Mouse (Mus musculus): ENCODE measurements at regions not wholly inside any gene's neighbourhood (a gene's known extent, or its start where the extent isn't known, plus 50 kb on each side); places are given as distances from the start of the nearest gene placed in this dataset.

DNA sequence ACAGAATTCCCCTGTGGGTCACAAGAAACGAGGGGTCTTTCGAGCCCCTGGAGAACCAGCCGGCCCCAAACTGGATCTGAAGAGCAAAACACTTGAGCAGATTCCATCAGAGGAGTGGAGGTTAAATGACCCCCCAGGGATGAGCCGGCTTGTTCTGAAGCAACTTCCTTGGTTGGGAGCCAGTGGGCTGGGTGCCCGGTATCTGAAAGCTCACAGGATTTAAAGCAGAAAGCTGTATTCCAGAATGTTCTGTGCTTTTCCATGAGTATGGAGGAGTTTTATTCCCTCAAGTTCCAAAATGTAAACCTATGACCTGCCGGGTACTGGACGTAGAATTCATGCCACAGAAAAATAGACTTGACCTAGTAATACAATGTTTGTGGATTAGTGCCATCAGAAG, 117.7 kb upstream of the Prickle1 start:
- ATAC-seq (ENCODE audit: insufficient number of reproducible peaks, low FRiP score, low TSS enrichment): no peak

DNA sequence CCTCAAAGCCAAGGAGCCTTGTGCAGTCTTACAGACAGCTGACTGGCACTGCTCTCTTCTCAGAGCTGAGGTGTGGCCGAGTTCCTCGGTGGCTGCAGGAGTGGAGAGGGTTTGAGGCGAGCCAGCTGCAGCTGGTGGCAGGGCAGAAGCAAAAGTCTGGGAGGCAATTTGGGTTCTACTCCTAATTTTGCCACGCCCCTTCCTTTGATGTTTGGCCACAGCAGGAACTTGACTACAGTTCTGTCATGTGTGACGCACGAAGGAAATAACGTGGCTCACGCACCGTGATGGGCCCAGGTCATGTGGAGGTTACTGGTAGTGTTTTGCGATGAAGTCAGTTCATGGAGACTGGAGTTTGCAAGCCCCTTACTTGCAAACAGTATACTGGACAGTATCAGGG, 116.9 kb upstream of the Prickle1 start:
- ATAC-seq (ENCODE audit: insufficient number of reproducible peaks, low FRiP score, low TSS enrichment): no peak

DNA sequence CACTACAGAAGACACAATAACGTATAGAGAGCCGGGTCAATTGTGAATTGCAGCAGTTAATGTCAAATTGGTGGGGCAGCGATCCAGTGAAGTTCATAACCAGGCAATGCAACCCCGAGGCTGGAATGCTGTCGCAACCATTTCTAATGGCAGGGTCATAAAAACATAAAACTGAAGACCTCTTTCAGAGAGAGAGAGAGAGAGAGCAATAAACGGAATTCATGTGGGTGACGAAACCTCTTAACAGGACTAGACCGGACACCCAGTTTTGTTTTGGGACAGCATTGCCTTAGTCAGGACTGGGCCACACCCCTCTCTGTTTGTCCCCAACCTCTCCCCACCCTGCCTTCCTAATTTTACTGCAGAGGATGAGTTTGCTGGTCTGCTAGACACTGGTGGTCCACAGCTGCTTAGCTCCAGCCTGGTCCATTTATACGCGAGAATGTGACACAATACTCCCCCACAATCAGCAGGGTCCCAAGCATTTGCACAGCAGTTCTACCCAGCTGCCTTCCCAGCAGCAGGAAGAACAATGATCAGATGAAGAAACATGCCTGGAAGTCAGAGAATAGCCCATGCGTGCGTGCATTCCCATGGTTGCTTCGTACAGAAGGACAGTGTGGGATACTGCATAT, 115.6 kb upstream of the Prickle1 start:
- no peak for ATAC-seq (ENCODE audit: insufficient number of reproducible peaks, low FRiP score, low TSS enrichment)

DNA sequence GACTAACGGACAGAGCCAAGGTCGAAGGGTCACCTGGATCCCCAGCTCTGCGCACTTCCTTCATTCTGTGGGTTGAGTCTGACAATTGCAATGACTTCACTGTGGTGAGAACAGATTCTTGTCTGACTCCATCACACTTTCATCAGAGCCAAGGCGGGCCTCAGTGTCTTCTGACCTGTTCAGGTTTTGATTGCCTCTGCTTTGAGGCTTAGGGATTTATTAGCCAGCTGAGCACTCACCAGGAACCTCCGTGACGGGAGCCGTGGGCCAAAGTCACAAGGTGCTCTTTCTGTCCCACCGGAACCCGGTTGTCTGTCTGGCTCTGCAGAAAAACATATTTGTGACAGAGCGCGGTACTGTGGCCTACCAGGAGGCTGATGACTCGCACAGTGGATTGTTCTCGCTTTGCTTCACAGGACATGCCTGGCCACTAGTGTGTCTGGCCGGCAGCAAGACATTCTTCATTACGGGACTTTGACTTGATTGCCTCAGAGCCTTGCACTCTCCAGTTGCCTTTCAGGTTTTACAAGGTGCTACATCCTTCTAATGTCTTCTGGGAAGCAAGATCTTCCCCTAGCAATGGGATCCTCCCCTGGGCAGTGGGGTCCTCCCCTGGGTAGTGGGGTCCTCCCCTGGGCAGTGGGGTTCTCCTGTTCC, 114.9 kb upstream of the Prickle1 start:
- ATAC-seq (ENCODE audit: insufficient number of reproducible peaks, low FRiP score, low TSS enrichment): no peak

DNA sequence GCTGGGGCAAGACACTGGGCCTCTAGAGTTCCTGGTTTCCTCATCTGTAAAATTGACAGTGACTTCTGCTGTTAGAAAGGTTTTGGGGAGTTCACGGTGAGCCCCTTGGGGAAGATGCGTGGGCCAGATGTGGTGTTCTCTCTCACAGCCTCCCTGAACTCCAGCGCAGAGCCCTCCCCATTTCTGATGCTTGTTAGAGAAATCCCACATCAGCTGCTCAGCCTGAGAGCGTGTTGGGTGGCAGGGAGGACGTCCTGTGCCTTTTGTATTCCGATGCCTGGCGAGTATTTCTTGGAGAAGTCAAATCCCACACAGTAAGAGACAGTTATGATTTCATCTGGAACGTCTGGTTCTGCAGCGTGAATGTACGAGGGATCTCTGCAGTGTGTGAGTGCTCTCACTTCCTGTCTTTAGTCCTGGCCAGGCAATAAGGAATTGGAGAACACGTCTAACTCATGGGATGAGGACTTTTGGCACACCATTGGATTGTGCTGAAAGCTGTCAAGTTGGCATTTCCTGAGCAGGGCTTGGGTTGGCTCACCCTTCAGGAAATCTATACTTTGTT, 110.8 kb upstream of the Prickle1 start:
- no peak for ATAC-seq (ENCODE audit: insufficient number of reproducible peaks, low FRiP score, low TSS enrichment)

DNA sequence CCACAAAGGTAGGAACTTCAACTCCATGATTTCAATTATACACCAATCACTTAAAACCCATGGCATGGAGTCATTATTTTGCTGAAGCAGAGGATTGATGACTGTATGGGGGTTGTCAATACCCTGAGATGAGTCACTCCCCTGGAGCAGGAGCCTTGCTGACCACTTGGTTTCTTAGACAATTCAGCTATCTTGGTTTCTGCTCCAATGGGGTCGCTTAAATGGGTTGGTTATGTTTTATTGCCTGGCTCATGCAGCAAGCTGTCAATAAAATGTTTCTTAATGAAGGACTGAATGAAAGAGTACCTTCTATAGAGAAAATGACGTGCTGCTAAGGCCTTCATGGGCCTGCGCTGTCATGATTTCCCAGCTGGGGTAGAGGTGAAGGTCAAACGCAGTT, 110.0 kb upstream of the Prickle1 start:
- ATAC-seq (ENCODE audit: insufficient number of reproducible peaks, low FRiP score, low TSS enrichment): no peak

DNA sequence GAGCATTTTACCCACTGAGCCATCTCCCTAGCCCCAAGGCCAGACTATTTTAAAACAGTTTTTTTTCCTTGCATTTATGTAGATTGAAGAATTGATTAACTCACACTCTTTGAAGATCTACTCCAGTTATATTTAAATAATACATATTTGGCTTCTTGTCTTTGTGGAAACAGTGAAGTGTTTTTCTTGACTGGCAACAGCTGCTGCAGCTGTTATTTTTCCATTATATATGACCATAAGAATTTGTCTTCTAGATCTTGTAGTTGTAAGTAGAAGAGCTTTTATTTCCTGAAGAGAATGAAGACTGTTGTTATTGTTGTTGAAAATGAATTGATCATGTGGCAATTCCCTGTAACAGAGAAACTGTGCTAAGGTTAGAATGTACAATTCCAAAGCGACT, 109.4 kb upstream of the Prickle1 start:
- no peak for ATAC-seq (ENCODE audit: insufficient number of reproducible peaks, low FRiP score, low TSS enrichment)

DNA sequence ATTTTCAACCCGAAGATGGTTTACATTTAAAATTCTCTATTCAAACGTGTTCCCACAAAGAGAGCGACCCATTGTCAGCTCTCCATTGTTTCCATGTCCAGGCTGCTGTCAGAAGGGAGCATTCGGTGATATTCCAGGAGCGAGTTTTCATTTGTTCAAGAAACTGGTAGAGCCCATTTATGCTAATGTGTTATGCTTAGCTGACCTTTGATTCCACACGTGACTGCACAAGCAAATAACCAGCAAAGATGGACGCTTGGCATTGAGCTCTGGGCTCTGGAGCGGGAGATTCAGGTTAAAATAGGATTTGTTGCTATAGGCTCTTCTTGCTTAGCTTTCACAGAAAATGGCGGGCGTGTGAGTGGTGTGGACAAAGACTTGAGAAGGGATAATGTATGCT, 105.3 kb upstream of the Prickle1 start:
- no peak for ATAC-seq (ENCODE audit: insufficient number of reproducible peaks, low FRiP score, low TSS enrichment)

DNA sequence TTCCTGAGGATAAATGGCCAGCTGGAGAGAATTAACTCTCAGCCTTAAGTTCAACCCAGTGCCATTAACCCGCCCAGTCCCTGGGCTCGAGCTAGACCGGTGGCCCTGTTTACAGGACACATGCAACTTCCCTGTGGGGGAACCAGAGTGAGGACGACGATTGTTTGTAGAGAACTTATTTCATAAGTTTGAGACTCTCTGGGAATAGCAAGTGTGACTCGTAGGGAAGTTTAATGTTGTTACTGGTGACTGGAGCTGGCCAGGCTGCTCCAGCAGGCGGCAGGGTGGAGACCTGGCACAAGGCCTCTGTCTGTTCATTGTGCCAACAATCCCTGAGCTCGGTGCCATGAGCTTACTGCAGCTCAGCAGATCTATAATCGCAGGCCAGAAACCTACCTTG, 104.3 kb upstream of the Prickle1 start:
- 0 out of 2 replicates have a peak, but pooled peaks have one; percentile 46 for ATAC-seq (ENCODE audit: insufficient number of reproducible peaks, low FRiP score, low TSS enrichment)

DNA sequence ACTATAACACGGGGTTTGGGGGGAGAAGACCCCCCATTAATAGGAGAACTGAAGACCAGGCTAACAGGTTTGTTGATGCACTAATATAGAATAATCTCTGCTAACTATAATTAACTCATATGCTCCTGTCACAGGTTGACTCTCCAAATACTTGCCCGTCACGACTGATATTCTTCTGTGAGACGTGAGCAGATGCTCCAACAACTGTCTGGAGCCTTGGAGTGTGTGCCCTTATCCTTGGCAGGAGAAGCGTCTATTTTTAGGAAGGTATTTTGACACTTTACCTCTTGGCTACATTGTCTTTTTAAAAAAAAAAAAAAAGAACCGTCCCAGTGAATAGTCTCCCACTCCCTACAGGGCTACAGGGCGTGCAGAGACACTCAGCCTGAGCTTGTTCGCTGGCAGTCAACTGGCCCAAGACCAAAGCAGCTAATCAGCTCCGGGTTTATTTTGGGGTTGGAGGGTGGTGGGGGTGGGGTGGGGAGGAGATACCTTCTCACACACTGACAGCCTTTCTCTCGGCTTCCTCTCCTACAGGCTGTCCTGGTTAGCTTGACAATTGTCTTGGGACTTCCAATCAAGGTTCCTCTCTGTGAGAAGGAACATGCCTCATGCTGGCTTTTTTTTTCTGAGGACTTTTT, 102.6 kb upstream of the Prickle1 start:
- no peak for ATAC-seq (ENCODE audit: insufficient number of reproducible peaks, low FRiP score, low TSS enrichment)

DNA sequence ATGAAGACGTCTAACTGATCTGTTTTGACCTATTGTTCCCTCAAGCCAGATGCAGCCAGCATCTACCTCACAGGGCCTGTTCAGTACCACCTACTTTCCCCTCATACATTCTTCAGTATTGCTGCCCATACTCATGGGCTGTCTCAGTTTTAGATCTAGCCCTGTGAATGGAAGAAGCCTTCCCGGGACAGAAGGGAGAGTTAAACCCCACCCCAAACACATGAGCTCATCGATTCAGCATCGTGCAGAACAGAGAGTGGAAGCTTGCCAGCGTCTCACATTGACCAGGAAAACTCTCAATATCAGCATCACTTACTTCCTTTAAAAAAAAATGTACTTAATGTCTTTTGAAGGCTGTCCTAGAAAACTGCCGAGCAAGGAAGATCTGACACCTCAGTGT, 95.0 kb upstream of the Prickle1 start:
- no peak for ATAC-seq (ENCODE audit: insufficient number of reproducible peaks, low FRiP score, low TSS enrichment)

DNA sequence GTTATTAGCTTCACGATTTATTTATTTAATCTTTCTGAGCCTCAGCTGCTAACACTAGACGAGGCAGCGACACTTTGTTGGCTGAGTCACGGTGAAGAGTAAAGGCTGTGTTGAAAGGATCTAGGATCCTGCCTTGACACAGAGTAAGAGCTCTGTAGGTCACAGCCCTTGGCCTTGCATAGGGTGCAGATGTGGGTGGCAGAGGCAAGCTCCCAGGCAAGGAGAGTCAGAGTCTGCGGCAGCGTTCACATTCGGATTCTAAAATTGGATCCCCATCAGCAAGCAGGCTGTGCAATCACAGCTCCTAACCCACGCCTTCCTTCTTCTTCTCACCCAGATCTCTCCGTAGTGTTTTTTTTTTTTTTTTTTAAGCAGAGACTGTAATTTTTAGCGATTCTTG, 94.3 kb upstream of the Prickle1 start:
- ATAC-seq (ENCODE audit: insufficient number of reproducible peaks, low FRiP score, low TSS enrichment): no peak

DNA sequence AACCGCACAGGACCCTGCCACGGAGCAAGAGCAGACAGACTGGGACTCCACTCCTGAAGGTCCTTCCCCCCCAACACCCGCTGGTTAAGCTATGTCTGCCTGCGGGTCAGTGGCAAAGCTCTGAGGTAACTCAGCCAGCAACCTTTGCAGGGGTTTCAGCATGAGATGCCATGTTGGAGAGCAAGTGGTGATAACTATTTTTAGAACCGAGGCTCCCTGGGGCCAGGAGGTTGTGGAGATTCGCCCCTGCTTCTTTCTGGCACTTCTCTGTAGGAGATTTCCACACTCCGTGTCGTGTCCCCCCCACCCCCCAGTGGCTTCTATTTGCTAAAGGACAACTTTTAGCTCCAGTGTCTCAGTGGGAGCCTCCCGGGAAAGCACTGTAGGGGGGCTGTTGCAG, 90.7 kb upstream of the Prickle1 start:
- ATAC-seq (ENCODE audit: insufficient number of reproducible peaks, low FRiP score, low TSS enrichment): no peak

DNA sequence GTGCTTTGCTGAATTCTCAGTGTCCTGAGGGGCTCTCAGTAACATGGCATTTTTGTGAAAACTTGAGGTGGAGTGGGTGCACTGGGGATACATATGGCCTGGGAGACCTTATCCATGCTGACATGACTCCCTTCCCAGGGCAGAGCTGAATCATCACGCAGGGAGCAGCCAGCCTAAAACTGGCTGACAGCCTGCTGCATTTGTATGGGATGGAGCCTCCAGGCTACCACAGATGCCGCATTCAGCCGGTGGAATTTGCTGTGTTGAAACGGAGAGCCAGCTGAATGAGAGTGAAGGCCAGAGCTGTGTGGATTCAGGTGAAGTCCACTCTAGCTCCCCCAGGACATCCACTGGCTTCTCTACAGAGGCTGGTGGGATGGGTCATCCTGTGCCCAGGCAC, 85.9 kb upstream of the Prickle1 start:
- ATAC-seq (ENCODE audit: insufficient number of reproducible peaks, low FRiP score, low TSS enrichment): no peak

DNA sequence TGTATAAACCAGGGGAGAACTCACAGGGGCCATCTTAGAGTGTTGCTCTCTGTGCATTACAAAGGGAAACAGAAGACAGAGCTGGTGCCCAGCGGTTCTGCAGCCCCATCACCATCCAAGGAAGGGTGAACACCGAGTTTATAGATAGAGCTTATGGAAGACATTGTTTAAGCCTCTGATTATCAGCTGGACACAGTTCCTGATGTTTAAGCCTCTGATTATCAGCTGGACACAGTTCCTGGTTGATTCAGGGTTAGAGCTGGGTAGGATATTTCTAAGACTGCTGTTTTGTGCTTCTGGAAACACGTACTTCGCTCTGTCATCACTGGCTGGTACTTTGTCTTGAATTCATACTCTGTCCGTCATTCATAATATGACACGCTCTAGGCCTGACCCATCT, 79.9 kb upstream of the Prickle1 start:
- no peak for ATAC-seq (ENCODE audit: insufficient number of reproducible peaks, low FRiP score, low TSS enrichment)

DNA sequence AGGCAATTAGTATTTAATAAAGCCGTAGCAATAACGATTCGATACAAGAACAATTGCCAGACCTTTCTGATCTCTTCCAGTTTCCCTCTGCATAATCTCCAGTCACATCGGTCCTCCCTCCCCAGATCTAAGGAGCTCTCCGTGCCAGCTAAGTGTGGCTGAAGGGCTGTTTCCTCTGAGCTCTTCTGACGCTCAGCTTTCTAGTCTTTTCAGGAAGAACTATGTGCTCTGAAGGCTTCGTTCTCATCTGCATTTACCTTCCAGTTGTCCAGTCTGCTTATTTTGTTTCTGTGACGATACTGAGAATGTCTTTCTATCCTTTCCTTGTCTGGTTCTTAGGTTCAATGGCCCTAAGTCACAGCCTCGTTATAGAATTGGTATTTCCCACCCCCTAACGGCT, 78.3 kb upstream of the Prickle1 start:
- no peak for ATAC-seq (ENCODE audit: insufficient number of reproducible peaks, low FRiP score, low TSS enrichment)

DNA sequence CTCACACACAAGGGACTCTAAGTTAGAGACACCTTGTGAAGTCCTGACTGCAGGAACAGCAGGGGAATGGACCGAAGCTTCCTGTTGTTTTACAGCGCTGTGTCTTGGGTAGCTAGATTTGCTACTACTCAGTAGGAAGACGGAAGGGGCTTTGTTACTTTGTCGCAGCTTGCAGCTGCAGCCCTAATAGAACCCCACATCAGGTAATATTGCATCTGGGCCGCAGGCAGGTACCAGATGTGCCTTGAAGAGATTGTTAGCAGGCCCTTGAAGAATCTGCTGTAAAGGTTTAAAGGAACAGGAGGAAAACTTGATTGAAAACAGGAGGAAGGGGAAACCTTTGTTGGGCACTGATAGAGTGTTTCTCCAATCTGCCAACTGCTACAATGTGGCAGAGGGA, 68.2 kb upstream of the Prickle1 start:
- no peak for ATAC-seq (ENCODE audit: insufficient number of reproducible peaks, low FRiP score, low TSS enrichment)

DNA sequence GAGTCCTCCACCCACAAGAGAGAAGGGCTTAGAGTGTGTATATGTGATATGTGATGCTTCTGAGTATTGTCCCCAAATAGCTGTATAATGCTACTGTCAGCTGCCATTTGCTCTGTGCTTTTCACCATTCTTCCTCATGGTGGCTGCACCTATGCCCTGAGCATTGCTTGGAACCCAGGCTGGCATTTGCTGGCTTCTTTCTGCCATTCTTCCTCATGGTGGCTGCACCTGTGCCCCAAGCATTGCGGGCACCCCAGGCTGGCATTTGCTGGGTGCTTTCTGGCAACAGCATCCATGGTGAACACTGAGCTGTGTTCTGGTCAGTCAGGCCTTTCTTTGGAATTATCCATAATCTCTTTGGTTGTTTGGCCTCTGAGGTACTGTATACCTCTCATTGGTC, 66.9 kb upstream of the Prickle1 start:
- no peak for ATAC-seq (ENCODE audit: insufficient number of reproducible peaks, low FRiP score, low TSS enrichment)

DNA sequence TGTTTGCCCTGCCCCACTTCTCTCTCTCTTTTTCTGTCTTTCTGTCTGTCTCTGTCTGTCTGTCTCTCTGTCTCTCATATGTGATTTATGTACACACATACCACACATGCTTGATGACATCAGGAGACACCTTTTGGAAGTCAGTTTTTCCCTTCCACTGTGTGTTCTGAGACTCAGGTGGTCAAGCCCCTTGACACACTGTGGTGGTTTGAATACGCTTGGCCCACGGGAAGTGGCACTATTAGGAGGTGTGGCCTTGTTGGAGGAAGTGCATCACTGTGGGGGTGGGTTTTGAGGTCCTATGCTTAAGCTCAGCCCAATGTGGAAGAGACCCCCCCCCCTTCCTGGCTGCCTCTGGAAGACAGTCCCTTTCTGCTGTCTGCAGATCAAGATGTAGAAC, 66.1 kb upstream of the Prickle1 start:
- no peak for ATAC-seq (ENCODE audit: insufficient number of reproducible peaks, low FRiP score, low TSS enrichment)

DNA sequence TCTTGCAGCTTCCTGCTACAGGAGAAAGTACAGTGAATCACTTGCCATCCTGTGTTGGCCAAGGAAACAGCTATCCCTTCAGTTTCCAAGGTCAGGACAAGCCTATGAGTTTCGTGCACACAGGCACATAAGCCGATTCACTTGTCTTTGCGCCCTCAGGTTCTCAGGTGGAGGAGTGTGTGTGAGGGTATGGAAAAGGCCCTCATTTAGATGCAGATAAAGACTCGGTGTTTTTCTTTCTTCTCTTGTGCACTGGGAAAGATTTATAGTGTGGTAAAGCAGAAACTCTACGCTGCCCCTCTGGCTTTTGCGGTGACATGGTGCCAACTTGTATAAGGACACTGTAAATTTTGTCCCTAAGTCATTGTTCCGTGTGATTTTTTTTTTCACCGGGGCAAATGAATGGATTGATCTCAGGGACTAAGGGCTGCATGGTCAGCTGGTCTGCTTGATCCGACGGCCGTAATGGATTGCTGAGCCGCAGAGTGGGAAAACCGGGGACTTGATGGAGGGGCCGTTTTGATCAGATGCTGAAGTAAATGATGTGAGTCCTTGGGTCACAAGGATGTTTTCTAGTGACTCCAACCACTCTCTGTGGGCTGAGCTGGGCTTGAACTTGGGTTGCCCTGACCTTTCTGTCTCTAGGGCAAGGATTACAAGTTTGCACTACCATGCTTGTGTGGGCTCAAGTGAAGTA, 65.4 kb upstream of the Prickle1 start:
- ATAC-seq (ENCODE audit: insufficient number of reproducible peaks, low FRiP score, low TSS enrichment): no peak

DNA sequence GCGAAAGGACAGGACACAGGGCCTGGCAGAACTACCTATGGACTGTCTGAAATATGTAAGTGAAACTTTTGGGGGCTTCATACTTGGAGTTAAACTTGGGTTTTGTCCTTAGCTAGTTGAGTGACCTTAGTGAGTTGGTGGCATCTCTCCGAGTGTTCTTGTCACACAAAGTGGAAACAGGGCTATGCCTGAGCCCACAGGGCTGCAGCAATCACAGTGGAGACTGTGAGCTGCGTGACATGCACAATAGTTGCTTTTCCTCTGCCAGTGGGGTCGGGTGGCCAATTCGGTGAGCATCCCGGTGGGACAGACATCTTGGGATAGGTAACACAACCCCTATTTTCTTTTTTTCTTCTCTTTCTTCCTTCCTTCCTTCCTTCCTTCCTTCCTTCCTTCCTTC, 61.5 kb upstream of the Prickle1 start:
- ATAC-seq (ENCODE audit: insufficient number of reproducible peaks, low FRiP score, low TSS enrichment): no peak

Measured in cerebellum, adult (tissue).